Mouse (Mus musculus) kidney, adult 18-20 months (tissue): ENCODE data around the gene Lmx1b.

Experiments
- DNase-seq: peaks from one replicate; pipeline ENCODE4 v3.0.0; 2021

The Lmx1b gene

DNA sequence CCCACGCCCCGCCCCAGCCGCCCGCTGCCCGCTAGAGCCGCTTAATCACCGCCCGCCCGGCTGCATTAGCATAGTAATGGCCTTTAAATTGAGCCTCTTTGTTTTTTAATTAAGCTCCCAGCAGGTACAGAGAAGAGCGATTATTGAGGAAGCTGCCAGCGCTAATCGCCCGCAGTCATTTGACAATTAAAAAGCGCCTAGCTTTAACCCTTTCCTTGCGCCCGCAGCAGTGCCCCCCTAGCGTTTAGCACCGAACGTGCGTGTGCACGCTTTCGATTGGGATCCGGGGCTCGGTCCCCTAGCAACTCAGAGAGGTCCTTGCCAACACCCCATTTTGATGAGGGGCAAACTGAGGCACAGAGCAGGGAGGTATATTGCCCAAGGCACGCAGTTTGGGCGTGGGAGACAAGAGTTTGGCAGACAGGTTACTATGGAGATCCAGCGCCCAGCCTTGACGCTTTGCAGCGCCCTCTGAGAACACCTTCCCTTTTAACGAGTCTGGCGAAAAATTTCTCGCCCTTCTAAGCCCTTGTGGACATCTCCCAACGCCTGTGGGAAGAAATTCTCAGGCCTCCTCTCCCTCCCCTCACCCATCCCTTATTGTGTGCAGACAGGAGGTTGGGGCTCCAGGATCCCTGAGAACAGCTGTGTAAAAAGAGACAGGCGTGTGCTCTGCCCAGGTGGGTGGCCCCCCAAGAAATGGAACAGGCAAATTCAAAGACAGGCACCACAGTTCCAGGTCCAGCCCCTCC lies 59.4 kb downstream of the Lmx1b start:
- DNase-seq, result peak; percentile 20

GRCm38 (mm10) chr2:33575406-33575805 lies 64.9 kb downstream of the Lmx1b start:
- no peak for DNase-seq

DNA sequence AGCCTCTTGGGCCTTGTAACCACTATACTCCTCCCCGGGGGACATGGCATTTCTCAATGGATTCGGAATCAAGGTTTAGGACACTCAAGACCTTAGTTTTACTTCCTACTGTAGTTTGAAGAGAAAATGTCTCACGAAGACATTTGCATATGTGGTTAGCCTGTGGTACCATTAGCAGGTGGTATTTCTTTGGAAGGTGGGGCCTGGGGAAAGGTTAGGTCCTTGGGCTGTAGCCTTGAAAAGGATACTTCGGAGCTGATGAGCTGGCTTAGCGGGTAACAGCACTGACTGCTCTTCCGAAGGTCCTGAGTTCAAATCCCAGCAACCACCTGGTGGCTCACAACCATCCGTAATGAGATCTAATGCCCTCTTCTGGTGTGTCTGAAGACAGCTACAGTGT lies 67.2 kb downstream of the Lmx1b start:
- DNase-seq, result no peak

DNA sequence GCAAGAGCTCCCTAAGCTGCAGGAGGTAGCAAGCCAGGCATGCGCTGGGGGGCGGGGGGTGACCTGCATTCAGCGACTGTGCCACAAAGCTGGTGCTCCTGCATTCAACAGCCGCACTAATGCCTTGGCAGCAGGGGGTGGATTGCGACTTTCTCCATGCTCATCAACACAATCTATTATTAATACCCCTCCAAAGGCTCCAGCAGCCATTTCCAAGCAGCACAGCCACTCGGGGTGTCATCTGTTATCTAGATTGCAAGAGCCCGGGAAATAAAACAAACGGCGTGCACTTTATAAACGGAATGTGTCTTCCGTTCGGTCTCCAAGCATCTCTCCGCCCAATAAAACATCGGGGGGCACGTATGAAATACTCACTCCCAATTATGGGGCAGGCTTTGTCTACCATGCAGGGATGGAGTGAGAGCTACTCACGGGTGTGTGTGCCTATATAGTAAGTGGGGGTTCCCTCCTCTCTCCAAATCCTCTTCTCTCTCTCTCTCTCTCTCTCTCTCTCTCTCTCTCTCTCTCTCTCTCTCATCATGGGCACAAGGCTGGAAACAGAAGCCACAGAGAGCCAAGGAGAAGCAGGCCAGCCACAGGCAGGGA lies 69.0 kb downstream of the Lmx1b start:
- DNase-seq, result no peak

DNA sequence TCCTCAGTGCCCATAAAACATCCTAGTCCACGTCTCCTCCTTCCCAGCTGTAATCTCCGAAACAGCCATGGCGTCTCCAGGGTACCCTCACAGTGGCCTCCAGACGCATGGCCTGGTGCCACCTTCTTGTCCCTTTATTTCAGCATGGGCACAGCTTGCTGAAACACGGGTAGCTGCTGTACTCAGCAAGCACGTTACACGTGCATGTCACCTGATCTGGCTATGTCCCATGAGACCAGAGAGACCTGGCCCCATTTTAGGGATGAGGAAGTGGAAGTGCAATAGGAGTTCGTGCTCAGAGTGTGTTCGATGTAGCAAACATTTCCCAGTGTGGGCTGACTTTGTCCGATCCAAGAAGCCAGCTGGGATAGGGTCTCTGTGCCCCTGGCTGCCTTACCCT lies 70.6 kb downstream of the Lmx1b start:
- no peak for DNase-seq

DNA sequence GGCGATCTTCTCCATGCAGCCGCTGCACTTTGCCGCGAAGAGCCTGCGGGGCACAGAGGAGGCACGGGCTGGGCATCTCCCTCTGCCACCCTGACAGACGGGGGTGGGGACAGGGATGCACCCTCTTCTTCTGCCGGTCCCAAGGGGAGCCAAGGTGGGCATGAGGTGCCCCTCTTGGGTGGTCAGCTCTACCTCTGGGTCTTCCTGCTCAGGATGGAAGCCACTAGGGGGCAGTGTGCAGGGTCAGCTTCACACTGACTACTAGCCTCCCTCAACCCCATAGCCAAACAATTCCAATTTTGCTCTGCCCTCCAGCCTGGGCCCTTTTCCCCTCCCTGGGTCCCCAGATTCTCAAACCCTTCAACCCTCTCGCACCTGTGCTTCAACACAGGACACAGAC lies 71.1 kb downstream of the Lmx1b start:
- peak; percentile 38 for DNase-seq

- DNase-seq, result no peak
These were observed 74.4 kb downstream of the Lmx1b start for GRCm38 (mm10) chr2:33565886-33566285.

- DNase-seq, result no peak
These were observed 75.6 kb downstream of the Lmx1b start for GRCm38 (mm10) chr2:33564748-33565147.

GRCm38 (mm10) chr2:33559752-33560151 lies 80.6 kb downstream of the Lmx1b start:
- DNase-seq, result peak; percentile 32

GRCm38 (mm10) chr2:33559334-33559733 lies 81.0 kb downstream of the Lmx1b start:
- DNase-seq, result no peak

GRCm38 (mm10) chr2:33558233-33558632 lies 82.1 kb downstream of the Lmx1b start:
- peak; percentile 83 for DNase-seq

DNA sequence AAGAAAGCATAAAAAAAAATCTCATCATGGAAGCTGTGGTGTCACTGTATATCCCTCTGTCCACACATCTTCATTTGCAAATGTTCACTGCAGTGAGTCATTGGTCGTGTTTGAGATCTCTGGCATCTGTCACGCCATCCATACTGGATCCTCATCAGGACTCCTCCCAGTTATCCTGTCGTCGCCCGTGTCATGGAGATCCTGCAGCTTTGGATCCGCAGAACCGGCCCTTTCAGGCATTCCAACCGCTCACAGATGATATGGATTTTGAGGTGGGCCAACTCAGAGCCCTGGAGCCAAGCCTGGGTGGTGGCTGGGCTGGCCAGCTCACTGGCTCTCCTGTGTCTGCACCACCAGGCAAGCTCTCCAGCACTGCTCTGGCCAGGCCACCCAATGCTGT lies 84.7 kb downstream of the Lmx1b start:
- no peak for DNase-seq

DNA sequence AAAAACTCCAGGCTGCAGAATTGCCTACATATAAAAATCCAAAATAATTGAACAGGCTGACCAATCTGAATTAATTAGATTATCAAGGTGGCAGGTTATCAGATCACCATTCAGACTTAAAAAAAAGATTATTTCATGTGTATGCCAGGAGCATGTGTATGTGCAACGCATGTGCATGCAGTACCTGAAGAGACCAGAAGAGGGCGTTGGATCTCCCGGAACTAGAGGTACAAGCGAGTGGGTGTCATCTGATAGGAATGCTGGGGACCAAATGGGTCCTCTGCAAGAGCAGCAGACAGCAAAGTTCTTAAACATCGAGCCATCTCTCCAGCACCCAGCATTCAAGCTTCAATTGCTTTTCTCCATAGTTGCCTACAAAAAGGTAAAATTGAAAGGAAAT lies 87.6 kb downstream of the Lmx1b start:
- DNase-seq, result no peak

- no peak for DNase-seq
These were observed 92.7 kb downstream of the Lmx1b start for GRCm38 (mm10) chr2:33547595-33547994.

DNA sequence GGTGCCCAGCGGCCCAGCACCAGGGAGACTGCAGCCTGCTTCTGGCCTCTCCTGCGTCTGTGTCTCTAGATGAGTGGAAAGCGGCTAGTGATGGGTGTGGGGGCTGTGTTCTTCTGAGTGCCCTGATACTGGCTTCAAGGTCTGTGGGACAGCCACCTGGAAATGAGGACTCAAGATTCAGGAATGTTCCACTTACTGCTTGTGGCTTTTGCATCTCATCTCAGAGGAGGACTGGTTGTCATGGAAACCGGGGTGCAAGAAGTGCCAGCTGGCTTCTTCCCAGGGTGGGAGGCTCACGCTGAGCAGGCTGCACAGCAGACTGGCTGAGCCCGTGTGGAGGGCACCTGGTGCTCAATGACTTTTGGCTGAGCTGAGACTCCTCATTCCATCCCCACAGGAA lies 93.4 kb downstream of the Lmx1b start:
- no peak for DNase-seq

DNA sequence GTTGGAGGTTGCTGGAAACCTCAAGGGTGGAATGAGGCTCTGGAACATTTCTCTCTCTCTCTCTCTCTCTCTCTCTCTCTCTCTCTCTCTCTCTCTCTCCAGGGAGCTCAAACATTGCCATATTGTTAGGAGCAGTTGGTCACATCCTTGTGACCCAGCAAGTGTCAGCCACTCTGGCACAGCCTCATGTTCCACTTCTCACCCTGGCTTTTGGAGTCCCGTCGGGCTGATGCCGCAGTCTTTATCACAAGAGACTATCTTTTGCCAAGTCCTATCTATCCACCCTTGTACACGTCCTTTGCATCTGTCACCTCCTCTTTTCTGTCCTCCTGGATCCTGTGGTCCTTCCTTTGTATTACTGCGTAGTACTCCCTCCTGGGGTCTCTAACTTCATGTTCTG lies 94.3 kb downstream of the Lmx1b start:
- DNase-seq, result no peak

GRCm38 (mm10) chr2:33544781-33545566 lies 95.3 kb downstream of the Lmx1b start:
- no peak for DNase-seq

GRCm38 (mm10) chr2:33544203-33544762 lies 96.0 kb downstream of the Lmx1b start:
- peak; percentile 7 for DNase-seq

- no peak for DNase-seq
These were observed 96.7 kb downstream of the Lmx1b start for GRCm38 (mm10) chr2:33543429-33544202.

DNA sequence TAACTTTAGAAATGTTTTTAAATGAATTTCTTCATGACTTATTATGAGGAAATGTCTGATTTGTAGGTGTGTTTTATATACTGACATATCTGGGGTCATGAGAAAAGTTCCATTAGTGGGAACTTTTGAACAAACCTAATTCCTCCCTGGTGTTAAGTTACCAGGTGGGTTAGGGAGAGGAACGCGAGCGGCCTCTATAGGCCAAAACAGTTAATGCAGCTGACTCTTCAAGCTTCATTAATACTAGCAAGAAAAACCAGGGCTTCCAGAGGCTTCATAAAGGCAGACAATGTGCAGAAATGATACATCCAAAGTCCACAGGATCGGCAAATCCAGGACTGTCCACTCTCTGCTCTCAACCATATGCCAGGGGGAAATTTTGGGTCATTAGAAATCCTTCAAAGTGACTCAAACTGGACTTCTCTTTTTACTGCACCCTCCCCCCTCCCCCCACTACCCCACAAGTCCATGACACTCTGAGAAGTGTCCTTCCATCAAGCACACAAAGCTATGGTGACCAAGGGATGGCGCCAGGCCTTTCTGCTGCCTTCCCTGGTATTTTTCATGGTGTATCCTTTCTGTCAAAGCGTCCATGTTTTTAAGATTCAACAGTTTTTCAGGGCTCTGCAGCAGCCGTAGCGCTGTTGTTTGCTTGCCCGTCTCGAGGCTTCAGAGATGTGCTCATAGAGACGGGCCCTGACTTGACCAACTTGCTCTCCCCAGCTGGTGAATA lies 97.4 kb downstream of the Lmx1b start:
- DNase-seq, result peak; percentile 79

DNA sequence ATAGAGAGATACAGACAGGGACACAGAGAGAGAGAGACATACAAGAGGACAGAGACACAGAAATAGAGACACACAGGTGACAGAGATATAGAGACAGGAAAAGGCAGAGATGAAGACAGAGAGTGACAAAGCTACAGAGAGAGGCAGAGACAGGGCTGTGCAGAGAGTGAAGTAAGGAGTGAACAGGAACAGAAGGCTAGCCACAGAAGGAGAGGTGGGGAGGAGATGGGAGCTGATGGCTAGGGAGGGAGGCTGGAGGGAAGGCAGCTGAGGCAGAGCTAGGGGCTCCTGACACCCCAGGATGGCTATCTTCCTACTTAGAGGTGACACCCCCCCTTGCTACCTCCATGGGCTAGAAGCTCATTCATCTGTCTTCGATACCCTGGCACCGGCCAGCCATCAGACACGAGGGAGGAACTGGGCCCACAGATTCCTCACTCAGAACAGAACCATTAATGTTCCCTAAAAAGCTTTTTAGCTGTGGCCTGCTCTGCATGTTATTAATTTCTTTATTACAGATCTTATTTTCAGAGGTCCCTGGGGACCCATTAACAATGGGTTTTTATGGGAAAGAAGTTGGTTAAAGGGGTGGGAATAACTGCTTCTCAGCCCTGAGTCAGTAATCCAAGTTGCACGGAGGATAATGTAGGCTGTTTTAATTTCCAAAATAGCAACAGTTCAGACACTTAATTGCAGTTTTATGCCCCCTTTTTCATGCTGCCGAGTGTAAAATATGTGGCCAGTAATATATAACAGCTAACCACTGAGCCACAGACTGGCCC lies 114.8 kb downstream of the Lmx1b start:
- no peak for DNase-seq
